Mouse (Mus musculus) megakaryocyte, embryonic 14.5 days (primary cell): ENCODE results near the gene Azin2.

ENCODE experiments used
- FLI1 ChIP-seq: IDR thresholded peaks from 2 replicates; pipeline ENCODE4 v1.6.1; 2012; ENCODE audit warnings: low read length, inconsistent platforms, mixed read lengths
- GATA1 ChIP-seq: IDR thresholded peaks from 3 replicates; pipeline ENCODE4 v1.6.1; 2012; ENCODE audit warnings: mixed read lengths, low read length, inconsistent platforms, borderline replicate concordance

DNA sequence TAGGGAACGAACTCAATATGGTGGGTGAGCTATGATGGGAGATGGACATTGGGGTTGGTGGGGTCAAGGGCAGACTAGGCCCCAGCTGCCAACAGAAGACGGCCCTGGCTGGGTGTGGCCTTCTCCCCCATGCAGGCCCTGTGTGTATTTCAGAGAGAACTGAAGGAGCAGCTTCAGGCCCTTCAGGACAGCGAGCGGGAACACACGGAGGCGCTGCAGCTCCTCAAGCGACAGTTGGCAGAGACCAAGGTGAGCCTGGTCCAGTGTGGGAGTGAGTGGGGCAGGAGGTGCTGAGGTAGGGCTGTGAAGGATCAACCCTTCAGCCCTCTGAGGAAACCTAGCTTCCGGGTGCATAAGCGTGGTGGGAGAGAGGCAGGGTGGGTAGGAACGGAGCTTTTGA lies 65.6 kb downstream of the Azin2 start:
- TF ChIP-seq GATA1 (no peak), FLI1 (no peak)
